Mouse (Mus musculus) cerebellum, adult 8-10 months (tissue): ENCODE data around the gene Sh3bp5.
A peak's percentile ranks its signal among the peaks of the same experiment; 100 is the strongest.

Experiments
- DNase-seq: peaks from one replicate; pipeline ENCODE4 v3.0.0; 2022

The Sh3bp5 gene

DNA sequence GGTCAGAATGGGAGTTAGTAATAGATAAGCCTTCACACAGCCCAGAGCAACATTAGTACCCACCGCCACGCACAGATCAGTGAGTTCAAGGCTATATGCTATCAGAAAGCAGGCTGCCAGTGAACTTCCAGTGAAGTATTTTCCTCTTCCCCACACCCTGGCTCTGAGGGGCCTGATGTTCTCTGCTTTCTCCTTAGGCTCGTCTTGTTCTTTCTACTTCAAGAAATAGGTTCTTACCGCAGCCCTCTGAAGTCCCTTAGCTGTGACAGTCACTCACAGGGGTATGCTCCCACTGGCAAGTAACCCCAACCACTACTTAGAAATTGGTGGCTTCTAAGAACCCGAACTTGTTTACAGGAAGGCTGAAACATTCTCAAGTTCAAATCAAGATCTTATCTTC lies 2.8 kb downstream of the Sh3bp5 start:
- no peak for DNase-seq

DNA sequence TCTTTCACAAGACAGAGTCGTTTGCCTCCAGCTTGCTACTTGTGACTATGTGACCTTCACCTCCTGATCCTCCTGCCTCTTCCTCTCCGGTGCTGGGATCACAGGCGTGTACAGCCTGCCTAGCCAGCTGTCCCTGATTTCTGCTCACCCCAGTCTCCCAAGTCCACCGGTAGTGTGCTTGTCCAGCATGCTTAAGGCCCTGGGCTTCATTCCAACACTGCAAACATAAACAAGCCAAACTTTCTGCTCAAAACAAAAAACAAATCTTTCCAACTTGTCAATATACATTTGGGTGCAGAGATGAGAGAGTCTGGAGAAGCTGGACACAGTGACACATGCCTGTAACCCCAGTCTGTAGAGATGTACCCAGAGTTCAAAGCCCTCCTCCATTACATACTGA lies 3.5 kb downstream of the Sh3bp5 start:
- DNase-seq, result no peak

DNA sequence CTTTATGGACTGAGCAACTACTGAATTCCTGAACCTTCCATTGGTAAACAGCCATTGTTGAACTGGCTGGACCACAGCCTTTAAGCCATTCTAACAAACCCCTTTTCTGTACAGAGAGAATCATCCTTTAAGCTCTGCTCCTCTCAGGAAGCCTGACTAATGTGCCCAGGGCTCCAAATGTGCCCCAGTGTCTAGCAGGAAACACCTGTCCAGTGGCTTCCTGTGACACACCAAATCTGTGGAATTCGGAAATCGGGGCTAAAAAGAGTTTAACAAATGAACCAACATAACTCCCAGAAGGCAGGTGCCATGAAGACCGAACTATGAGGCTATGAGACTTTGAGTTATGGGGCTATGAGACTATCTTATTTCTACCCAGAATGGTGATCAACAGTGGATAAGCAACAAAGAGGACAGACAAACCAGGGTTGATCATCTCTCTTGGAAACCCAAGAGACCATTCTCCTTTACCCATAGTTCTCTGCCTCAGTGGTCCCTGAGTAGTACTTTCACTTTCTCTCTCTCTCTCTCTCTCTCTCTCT lies 4.0 kb downstream of the Sh3bp5 start:
- DNase-seq, result peak; percentile 11

DNA sequence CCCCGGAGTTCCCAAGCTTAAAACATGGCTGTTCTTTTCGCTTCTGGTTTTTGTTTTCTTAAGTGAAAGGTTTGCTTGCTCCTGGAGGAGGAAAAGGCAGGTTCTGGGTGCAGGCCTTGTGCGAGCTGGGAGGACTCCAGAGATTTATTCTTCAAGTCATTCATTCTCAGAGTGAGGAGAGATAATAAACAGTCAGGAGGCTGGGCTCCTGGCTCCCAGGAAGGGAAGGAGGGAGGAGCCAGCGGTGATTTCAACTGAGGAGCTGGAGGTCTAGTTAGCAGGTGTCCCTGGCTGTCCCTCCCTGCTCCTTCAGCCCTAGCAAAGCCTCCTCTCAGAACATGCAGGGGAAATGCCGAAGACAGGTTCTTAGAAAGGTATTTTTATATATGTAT lies 6.9 kb downstream of the Sh3bp5 start:
- no peak for DNase-seq

DNA sequence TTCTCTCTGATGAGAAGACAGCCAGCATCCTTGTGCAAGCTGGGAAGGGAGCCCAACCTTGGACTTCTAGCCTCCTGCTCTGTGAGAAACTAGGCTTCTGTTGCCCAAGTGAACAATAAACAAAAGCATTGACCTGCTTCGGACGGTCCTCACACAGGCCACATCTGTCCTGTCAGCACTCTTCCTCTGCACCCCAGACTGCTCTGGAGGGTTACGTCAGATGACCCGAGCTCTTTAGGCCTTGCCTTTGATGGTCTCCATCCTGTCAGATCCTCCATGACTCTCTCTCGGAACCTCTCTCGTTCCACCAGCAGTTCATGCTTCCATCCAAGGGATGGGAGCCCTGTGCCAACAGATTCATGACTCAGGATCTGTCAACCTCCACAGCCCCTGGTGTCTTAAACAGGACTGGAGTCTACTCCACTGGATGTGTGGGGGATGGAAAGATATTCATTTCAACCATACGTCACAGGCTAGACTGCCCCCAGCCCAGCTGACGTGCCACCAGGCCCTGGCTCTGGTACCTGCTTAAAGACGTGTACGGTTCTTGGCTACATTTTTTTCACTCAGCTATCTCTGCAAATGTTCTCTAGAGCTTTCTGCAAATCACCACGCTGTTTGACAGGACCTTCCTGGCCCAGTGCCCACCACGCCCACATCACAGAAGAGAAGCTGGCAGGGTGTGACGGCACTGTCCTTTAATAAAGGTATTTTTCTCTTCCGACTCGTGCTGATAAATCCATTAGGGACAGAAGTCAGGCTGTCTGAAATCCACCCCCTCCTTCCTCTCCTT lies 7.5 kb downstream of the Sh3bp5 start:
- peak; percentile 74 for DNase-seq

DNA sequence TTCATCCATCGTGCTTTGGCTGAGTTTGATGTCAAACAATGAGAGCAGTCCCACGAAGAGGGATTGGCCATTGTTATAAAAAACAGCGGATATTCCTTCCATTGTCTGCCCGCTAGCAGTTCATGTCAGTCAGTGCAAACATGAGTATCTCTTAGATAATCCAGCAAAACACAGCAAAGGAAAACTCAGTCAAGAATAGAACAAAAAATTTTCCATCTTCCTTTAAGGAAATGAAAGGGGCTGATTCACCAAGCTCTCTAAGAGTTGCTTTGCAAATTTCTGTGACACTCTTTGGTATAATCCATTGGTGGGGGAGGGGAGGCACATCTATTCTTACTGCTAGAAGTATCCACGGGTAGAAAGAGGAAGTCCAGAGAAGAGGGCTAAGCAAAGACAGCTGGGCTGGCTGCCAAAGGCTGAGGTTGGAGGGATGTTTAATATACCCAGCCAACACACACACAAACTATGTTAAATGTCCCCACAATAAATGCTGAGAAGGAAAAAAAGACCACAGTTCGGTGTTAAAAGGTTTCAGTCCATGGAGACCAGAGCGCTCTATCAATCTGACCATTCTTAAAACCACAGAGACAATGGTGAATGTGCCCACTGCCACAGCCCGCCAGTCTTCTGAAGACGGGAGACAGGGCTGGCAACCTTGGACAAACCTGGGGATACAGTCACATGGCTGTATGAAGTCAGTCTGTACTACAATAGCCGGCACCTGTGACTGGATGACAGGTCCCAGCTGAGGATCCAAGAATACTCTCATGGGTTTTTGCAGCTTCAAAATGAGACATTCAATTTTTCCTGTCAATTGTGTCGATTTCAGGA lies 12.7 kb downstream of the Sh3bp5 start:
- peak; percentile 27 for DNase-seq

DNA sequence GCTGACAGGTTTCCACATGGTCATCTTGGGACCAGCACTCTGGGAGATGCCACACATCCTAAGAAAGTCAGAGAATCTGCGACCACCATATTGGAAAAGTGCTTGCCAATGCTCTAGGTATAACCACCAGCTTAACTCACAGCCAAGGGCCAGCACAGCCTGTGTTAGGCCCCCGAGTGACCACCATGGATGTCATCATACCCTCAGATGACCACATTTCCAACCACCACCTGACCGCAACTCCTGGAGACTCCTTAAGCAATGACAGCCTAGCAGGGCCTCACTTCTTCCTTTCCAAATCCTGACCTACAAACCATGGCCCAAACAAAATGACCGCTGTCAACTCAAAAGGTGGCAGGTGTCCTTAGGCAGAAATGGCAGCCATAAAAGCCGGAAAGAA lies 13.5 kb downstream of the Sh3bp5 start:
- DNase-seq, result no peak

DNA sequence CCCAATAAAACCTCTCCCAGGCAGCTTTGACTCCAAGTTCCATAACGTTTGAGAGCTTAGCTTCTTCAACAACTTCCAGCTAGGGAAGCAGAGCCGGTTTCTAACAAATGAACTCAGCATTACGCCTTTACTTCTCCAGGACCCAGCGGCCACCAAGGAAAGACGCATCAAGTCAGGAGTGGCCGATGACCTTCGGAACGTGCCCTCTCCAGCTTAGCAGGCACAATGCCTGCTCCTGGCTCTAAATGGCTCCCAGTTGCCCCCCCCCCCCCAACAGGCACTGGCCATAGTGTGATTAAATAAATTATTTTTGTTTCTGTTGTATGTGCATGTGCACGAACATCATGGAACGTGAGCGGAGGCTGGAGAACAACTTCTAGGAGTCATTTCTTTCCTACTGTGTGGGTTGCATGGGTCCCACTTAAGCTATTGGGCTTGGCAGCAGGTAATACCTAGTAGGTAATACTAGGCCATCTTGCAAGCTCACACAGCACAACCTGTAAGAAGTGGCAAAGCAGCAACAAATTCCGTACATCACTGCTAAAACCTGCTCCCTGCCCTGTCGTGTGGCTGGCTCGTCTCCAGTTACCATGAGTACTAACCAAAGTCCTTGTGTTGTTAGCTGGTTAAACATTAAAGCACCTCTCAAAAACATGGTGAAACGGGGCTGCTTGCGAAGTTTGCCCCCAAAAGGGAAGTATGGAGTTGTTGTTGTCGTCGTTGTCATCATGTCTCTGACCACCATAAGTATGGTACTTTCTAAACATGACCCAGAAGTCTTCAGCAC lies 14.2 kb downstream of the Sh3bp5 start:
- no peak for DNase-seq

DNA sequence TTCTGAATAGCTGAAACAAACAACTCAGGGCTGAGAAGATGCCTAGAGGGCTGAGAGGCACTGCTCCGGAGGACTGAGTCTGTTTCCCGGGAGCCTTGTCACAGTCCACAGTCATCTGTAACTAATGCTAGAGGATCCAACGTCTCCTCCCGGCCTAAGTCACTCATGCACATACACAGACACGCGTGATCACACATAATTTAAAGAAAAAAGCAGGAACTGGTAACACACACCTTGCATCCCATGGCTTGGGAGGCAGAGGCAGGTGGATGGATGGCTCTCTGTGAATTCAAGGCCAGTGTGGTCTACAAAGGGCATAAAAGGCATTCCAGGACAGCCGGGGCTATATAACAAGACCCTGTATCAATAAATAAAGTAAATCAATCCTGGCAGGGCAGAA lies 14.9 kb downstream of the Sh3bp5 start:
- DNase-seq, result no peak

DNA sequence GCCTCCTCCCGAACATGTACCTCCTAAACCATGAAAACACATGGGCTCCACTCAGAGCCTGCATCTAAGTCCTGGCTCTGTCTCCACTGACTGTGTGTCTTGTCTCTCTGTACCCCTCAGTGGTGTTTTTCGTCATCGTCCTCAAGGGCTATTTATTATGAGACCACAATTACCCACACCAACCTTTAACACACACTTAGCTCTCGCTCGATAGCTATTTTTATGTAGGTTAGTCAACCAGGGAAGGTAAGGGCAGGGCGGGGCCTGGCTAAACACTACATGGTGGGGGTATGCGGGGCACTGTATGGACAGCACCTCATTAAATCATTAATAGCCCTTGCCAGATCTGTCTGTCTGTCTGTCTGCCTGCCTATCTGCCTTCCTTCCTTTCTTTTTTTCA lies 15.3 kb downstream of the Sh3bp5 start:
- DNase-seq, result no peak

DNA sequence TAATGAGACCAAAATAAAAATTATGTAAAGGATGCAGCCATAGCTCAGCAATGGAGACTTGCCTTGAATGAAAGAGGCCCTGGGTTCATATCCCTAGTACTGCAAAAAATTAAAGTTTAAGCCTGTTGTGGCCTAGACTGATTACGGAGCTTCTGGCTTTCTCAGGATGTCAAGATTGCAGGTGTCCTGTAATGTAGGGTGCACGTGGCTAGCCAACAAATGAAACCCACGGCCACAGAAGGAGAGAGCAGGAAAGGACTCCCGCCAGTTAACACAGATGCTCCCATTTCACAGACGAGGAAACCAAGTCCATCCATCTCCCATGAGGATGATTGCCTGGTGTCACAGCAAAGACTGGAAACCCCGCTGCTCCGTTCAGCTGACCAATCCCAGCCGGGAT lies 15.7 kb downstream of the Sh3bp5 start:
- DNase-seq, result no peak

DNA sequence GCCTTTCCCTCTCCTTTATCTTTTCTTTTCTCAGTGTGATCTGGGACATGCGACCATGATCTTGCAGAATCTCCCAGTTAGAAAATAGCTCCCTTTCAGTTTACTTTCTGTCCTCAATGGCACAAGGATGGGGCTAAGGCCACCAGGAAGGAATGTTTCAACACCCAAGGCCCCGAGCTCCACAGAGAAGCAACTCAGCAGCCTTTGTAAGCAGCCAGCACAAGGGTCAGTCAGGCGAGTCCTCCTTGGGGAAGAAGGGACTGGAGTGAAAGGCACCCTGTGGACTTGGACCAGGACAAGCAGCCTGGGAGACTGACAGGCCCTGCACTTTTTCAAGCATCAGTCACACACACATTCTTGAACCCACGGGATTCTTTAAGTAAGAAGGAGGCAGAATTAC lies 16.6 kb downstream of the Sh3bp5 start:
- no peak for DNase-seq

DNA sequence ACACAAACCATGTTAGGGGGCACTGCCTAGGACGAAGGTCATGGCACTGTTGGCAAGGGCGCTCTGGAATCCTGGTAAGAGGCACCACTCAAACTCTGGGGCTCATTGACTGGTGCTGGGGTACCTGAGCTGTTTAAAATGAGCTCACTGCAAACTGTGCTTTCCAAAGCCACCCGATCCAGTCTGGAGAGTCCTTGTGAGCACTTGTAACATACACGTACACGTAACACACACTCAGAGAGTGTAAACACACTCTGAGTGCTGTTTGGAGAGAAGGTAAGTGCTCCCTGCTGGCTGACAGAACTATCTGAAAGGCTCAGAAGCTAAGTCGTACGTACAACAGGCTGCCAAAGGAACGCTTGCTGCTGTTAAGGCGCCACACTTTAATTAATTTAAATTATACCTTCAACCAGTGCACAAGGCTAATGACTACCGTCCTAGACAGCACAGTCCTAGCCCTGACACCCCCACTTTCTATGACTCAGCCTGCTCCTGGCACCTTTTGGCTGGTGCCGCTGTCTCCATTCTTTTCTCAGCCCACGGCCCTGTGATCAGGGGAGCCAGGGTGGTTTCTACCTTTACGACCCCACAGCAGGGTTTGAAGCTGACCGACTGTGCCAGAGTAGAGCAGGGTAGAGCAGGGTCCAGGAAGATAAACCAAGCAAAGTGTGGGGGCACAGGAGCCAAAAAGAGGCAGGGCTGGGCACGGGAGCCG lies 18.9 kb downstream of the Sh3bp5 start:
- DNase-seq, result no peak

DNA sequence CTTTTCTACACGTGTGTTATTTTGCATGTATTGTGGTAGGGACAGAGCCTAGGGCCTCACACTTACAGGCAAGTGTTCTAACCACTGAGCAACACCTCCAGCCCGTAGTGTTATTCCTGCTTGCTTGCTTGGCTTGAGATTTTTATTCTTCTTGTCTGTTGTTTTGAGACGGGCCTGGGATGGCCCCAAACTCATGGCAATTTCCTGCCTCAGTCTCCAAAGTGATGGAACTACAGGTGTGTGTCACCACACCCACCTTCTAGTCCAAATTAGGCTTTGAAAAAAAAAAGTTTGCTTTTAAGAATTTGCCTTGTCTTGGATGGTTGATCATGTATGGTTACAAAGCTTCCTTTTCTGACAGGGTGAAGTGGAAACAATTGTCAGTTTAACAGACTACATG lies 19.5 kb downstream of the Sh3bp5 start:
- no peak for DNase-seq

DNA sequence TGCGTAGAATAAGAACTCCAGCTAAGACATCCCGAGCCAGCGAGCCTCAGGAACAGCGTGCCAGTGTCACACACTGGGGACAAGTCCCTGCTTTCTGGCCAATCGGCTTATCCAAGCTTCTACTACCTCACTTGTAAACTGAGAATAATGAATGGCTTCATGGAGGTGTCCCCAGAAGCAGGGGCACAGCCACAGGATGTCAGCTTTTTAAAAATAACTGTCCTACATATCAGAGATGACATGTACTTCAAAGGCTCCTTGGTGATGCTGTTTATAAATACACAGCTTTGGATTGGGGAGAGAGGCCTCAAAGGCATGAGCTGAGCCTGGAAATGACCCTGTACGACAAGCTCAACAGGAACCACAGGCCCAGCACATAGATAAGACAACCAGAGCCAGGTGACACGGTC lies 20.9 kb downstream of the Sh3bp5 start:
- no peak for DNase-seq

DNA sequence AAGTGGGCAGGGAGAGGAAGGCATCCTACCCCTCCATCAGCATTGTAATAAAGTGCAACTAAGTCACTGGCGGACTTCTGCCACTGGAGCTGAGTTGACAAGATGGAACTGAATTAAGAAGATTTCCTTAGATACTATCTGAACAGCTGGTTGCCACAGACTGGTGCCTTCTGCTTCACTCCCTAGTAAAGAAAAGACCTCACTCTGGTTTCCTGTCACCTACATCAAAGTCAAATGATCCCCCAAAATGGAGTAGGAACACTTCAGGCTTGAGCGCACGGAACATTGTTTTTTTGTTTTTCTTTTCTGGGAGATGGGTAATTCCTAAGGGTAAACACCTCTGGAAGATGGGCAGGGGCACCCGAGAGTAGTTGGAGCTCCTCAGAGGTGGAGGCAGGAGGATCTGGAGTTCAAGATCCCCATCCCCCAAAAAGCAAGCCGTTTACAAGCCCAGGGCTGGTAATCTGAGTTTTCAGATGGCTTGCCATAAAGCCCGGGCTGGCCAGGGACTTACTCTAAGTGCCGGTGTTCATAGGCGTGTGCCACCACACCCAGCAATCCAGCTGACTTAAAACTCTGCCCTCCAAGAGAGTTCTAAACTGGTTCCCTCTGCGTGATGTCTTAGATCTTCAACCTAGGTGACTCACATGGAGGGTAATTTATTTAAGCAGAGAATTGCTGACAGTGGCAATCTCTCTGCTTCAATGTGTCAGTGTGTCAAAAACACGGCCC lies 21.5 kb downstream of the Sh3bp5 start:
- DNase-seq, result no peak

DNA sequence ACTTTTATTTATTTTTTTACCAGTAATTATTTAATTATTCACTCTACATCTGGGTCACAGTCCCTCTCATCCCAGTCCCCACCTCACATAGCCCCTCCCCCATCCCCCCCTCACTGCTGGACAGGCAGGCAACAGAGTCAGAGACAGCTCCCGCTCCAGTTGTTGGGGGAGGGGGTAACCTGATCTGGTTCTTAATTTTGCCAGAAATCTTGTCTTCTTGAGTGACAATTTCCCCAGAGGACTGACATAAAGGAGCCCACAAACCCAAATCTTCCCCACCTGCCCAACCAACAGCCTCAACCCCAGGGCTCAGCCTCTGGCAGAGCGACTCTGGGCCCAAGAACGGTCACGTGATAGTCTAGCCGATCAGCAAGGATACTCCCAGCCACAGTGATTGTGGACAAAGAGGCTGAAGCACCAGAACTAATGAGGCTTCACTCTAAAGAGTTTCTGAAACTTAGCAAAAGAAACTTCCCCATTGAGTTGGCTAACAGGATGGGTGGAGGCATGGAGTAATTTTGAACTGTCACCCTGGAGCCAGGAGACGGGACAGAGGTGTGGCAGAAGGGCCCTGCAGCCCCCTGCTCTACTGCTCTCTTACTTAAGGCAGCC lies 22.3 kb downstream of the Sh3bp5 start:
- no peak for DNase-seq

DNA sequence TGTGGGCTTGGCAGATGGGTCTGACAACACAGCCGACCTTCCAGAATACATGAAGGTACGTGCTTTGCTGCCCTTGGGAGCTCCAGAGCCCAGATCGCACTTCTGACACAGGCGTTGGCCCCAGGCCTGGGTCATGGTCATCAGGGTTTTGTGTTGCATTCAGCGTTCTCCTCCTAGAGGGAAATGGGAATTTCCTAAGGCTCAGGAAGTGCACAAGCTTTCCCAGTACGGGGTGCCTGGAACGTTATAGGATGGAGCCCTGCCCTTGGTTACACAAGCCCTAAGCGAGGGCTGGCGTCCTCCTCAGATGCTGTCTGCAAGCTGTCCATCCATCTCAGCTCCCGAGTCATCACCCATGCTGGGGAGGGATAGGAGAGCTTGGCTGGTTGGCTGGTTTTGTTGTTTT lies 23.2 kb downstream of the Sh3bp5 start:
- peak; percentile 63 for DNase-seq

DNA sequence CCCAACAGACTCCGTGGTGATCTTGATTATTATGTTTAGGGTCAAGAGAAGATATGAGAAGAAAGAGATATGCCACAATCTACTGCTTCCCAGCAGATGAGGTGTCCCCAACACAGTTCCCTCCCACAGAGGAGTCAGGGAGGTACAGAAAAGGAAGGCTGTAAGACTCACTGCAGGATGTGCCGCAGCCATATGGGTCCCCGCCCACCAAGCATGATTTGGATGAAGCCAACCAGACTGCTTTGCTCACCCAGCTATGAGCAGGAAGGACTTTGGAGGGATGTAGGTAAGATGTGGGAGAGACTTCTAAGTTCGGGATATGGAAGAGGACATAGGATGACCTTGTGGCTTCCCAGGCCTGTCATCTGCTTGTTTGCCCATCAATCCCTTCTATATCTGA lies 25.1 kb downstream of the Sh3bp5 start:
- DNase-seq, result no peak

DNA sequence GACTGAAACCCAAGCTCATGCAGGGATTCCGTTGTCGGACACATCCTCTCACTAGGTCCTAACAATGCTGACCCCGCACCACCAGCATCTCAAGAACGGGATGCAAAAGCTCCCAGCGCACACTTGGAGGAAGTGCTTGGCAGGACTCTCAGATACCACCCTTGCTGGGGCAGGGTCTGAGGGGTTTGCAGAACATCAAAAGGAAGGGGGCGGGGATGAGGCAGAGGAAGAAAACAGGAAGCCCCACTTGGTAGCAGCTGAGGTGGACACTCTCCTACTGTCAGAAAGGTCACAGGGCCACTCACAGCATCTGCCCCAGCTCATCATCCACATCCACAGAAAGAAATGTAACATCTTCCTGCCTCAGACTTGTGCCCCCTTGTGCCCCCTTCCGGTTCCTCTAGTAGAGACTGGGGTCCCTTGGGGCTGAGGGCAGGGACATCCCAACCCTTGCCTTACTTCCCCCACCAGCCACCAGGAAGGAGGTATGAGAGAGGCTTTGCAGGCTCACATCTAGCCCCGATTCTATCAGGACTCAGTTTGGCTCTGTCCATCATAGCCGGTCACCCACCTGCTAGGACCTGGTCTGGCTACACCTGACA lies 25.7 kb downstream of the Sh3bp5 start:
- no peak for DNase-seq

DNA sequence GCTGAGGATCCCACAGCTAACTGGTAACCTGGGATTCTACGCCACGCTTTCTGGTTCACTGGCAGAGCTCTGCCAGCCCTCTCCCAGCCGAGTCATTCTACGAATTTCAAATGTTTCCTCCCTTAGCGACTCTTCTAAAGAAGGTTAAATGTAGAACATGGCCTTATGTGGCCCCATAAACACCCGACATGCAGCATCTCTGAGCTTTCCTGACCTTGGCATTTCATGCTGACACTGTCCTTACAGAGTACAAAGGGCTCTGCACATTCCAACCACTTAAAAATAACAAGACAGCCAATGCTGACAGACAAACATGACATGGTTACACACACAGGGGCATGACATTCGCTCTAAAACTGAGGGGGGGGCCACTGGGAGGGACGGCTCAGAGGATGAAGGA lies 27.2 kb downstream of the Sh3bp5 start:
- no peak for DNase-seq
